Mouse (Mus musculus) ES-E14 (cell line): ENCODE measurements around the gene Slc25a36. TPM values are rescaled to one million over a fixed set of nuclear protein-coding genes. Genes with fewer than 3 reads are reported as not detected.

Source experiments
- DNase-seq: peaks from one replicate; pipeline ENCODE4 v3.0.0-alpha.2; 2013; ENCODE audit warnings: low read depth, low spot score
- H3K27ac ChIP-seq: 2 replicates; pipeline ENCODE4 v1.5.1; 2012; ENCODE audit warnings: low read depth, mild to moderate bottlenecking, low read length, moderate library complexity, mixed read lengths; ENCODE audit not compliant: poor library complexity, insufficient read depth, severe bottlenecking
- H3K36me3 ChIP-seq: 2 replicates; pipeline ENCODE4 v1.6.1; 2012; ENCODE audit warnings: mild to moderate bottlenecking, low read length, moderate library complexity, mixed read lengths; ENCODE audit not compliant: control insufficient read depth, poor library complexity, insufficient read depth, severe bottlenecking
- H3K4me1 ChIP-seq, 2 experiments: fragments of 150-350 bp in 1 of 2; sonication (generic) in 1 of 2; 2 replicates each; pipeline ENCODE4 v1.6.1; 2012; ENCODE audit warnings: low read length in 2 of 2, mild to moderate bottlenecking in 1 of 2, mixed read lengths in 1 of 2; ENCODE audit not compliant: control insufficient read depth in 2 of 2, insufficient read depth in 2 of 2, poor library complexity in 1 of 2
- H3K4me3 ChIP-seq, 2 experiments: fragments of 150-350 bp in 1 of 2; sonication (generic) in 1 of 2; 2 replicates each; pipeline ENCODE4 v1.5.1; 2012; ENCODE audit warnings: low read length in 2 of 2, low read depth in 1 of 2, mild to moderate bottlenecking in 1 of 2, mixed read lengths in 1 of 2; ENCODE audit not compliant: insufficient read depth in 1 of 2, poor library complexity in 1 of 2, severe bottlenecking in 1 of 2
- H3K9ac ChIP-seq: 2 replicates; pipeline ENCODE4 v1.6.1; 2012; ENCODE audit warnings: low read depth, mild to moderate bottlenecking, low read length, mixed read lengths; ENCODE audit not compliant: poor library complexity, insufficient read depth, severe bottlenecking
- H3K9me3 ChIP-seq: fragments of 150-350 bp; sonication (generic); 2 replicates; pipeline ENCODE4 v1.6.1; 2012; ENCODE audit warnings: low read depth, mild to moderate bottlenecking, low read length; ENCODE audit not compliant: control insufficient read depth, insufficient read depth
- CHD2 ChIP-seq: IDR thresholded peaks from 2 replicates; pipeline ENCODE4 v1.6.1; 2014; ENCODE audit warnings: mild to moderate bottlenecking, low read depth, low read length, inconsistent platforms
- HCFC1 ChIP-seq: IDR thresholded peaks from 2 replicates; pipeline ENCODE4 v1.6.1; 2012; ENCODE audit warnings: low read length, inconsistent platforms, borderline replicate concordance; ENCODE audit not compliant: insufficient read depth
- MAFK ChIP-seq: IDR thresholded peaks from 2 replicates; pipeline ENCODE4 v1.6.1; 2014; ENCODE audit warnings: mild to moderate bottlenecking, low read depth, low read length, inconsistent platforms; ENCODE audit not compliant: insufficient read depth
- ZC3H11A ChIP-seq: IDR thresholded peaks from 2 replicates; pipeline ENCODE4 v1.6.1; 2012; ENCODE audit warnings: low read depth, mild to moderate bottlenecking, inconsistent platforms, low read length, borderline replicate concordance
- ZNF384 ChIP-seq: IDR thresholded peaks from 2 replicates; pipeline ENCODE4 v1.6.1; 2012; ENCODE audit warnings: low read depth, low read length, inconsistent platforms
- in situ Hi-C, 2 experiments: fragments of 600-800 bp; cut with MboI; formaldehyde crosslinking; loops; one replicate each; pipeline ENCODE4 v1.15.1; 2025; ENCODE audit warnings: low sequenced_read_pairs in 2 of 2, inconsistent platforms in 1 of 2; ENCODE audit not compliant: unreplicated experiment in 2 of 2
- total RNA-seq: library from RNA; depleted of rRNA; stranded (reverse); fragments of 300-350 nt; gene quantifications from 2 replicates; pipeline ENCODE4 v1.2.3, GENCODE M21; 2012

Slc25a36 gene
- total RNA-seq, 1 experiment: 142 TPM

DNA sequence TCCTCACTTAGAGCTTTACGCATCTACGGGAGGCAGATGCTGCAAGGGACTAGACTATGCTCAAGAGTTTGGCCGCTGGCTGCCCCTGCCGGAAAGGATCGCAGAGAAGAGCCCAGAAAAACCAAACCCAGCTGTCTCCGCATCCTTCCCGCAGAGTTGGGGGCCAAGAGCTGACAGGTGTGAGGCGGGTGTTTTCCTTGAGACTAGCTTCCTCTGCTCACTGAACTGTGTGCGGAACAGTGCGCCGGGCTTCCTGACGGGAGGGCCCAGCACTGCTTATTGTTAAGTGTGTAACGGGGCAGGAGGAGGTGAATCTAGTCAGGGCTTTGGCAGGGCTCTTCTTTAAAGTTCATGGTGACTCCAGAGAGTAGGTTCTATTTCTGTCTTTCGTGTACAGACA lies 55.1 kb downstream of the Slc25a36 start:
- no peaks in the 10 kb centered on the region for H3K36me3 ChIP-seq
- H3K4me3 ChIP-seq: no peak overlapping the region
- peak overlapping the region; percentile 32; the same call in 1 of the 2 replicates for H3K9ac ChIP-seq
- no peak overlapping the region for H3K27ac ChIP-seq
- H3K4me1 ChIP-seq: peaks cover 0 to 2% of the 10 kb centered on the region in 2 experiments; a peak in 1 of 4 replicates
- no peak for TF ChIP-seq ZNF384
- no peak for DNase-seq
- in situ Hi-C loops: no loop called here
- H3K9me3 ChIP-seq: no peaks in the 10 kb centered on the region

DNA sequence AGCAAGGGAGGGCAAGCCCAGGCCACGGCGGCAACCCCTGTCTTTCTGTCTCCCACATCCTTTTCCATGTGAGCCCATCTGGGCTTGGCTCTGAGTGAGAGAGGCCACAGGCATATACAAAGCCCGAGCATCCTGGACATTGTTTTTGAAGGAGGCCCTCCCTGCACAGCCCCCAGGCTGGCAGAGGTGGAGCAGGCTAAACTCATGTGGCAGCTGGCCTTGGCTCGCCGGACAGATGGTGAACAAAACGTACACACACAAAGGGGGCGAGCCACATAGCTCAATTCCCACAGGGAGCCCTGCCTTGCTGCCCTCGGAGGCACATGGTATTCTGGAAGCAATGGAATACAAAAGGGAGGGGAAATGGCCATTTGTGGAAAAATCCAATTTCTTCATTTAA lies 59.8 kb downstream of the Slc25a36 start:
- in situ Hi-C loops: no loop called here
- no peak for TF ChIP-seq ZC3H11A
- TF ChIP-seq CHD2: no peak
- TF ChIP-seq ZNF384: no peak
- TF ChIP-seq HCFC1: no peak
- TF ChIP-seq MAFK: no peak
- no peak overlapping the region for H3K4me3 ChIP-seq
- H3K27ac ChIP-seq: no peak overlapping the region
- DNase-seq: no peak
- H3K9me3 ChIP-seq: 0 out of 2 replicates have a peak, but pooled peaks cover under 1% of the 10 kb centered on the region
- H3K9ac ChIP-seq: no peak overlapping the region
- no peaks in the 10 kb centered on the region for H3K4me1 ChIP-seq
- H3K36me3 ChIP-seq: no peaks in the 10 kb centered on the region

DNA sequence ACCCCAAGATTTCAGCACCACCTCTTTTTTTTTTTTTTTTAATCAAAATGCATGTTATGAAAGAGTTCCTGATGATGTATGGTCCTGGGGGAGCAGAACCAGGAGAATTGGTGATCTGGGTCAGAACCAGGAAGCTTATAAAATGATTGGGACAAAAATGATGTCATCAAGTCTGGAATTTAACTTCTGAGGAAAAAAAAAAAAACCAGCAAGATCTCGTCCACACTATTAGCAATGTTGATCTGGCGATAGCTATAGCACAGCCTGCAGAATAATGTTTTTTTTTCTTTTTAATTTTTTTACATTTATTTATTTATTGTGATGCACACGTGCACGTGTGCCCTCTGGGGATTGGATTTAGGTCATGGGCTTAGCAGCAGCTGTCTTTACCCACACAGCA lies 64.7 kb downstream of the Slc25a36 start:
- peak; percentile 98 for TF ChIP-seq ZNF384
- TF ChIP-seq MAFK: no peak
- H3K4me3 ChIP-seq: no peak overlapping the region
- no peak overlapping the region for H3K27ac ChIP-seq
- no peaks in the 10 kb centered on the region for H3K4me1 ChIP-seq
- H3K36me3 ChIP-seq: no peaks in the 10 kb centered on the region
- in situ Hi-C loops: no loop called here
- DNase-seq: no peak
- no peak overlapping the region for H3K9ac ChIP-seq
- H3K9me3 ChIP-seq: 0 out of 2 replicates have a peak, but pooled peaks cover 5% of the 10 kb centered on the region

DNA sequence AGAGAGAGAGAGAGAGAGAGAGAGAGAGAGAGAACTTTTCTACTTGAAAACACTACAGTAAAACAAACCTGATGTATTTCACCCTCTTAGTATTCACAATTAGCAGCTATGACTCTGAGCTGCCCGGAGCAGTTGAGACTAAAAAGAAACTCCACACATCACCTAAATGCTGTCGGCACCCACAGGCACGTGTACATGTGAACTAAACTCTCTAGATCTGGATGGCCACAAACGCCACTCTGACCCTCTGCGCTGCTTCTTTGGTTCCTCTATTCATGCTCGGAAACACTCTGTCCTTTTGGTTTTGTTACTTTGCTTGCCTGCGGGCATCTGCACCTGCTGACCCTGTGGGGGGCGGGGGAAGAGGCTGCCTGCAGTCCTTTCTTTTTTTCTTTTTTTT lies 69.3 kb downstream of the Slc25a36 start:
- Histone ChIP-seq H3K36me3 (no peaks in the 10 kb centered on the region), H3K9ac (no peak overlapping the region)
- in situ Hi-C loops: no loop called here

DNA sequence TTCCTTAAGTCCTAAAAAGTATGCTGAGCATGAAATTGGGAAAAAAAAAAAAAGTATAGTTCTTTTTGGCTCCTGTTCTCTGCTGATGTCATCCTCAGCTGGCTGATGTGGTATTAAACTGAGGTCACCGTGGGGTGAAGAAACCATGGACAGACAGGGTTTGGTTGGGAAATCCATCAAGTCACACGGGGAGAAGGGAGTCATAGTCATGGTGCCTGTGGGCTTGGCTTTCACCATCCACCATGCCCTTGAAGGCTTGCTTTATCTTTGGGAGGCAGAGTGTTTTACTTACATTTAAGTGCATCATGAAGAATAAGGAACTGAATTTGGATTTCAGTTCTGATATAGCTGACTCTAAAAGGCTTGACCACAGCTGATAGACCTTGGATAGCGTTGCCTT lies 72.9 kb downstream of the Slc25a36 start:
- in situ Hi-C loops: no loop called here
- no peak for TF ChIP-seq ZC3H11A
- no peak for TF ChIP-seq MAFK
- no peak for TF ChIP-seq ZNF384
- TF ChIP-seq CHD2: no peak
- TF ChIP-seq HCFC1: no peak
- Histone ChIP-seq H3K4me1 (no peaks in the 10 kb centered on the region), H3K36me3 (no peaks in the 10 kb centered on the region), H3K27ac (no peak overlapping the region), H3K4me3 (no peak overlapping the region), H3K9ac (no peak overlapping the region), H3K9me3 (no peaks in the 10 kb centered on the region)
- DNase-seq: no peak

More for the DNA sequence above, 69.3 kb downstream of the Slc25a36 start:
- Histone ChIP-seq H3K9me3 (0 out of 2 replicates have a peak, but pooled peaks cover 5% of the 10 kb centered on the region), H3K4me1 (no peaks in the 10 kb centered on the region), H3K4me3 (no peak overlapping the region), H3K27ac (no peak overlapping the region)
- TF ChIP-seq HCFC1 (no peak), MAFK (no peak), ZC3H11A (no peak), ZNF384 (no peak), CHD2 (no peak)
- no peak for DNase-seq
